Mouse (Mus musculus) lung, embryonic 14.5 days (tissue): ENCODE measurements at regions not wholly inside any gene's neighbourhood (a gene's known extent, or its start where the extent isn't known, plus 50 kb on each side); places are given as distances from the start of the nearest gene placed in this dataset.
A peak's percentile ranks its signal among the peaks of the same experiment; 100 is the strongest.
"Not testable (repeated sequence)": the region's sequence is repeated elsewhere in the genome, so short reads cannot be mapped to it uniquely, and the experiment has no call there.

Source experiments
- ATAC-seq: fragments of 200-750 bp; cut with Nextera tagmentation; 2 replicates; pipeline ENCODE4 v1.8.0; 2017; ENCODE audit warnings: mild to moderate bottlenecking, moderate TSS enrichment, moderate library complexity; ENCODE audit not compliant: insufficient read depth
- DNase-seq: peaks from one replicate; pipeline ENCODE4 v3.0.0-alpha.2; 2015
- H3K27ac ChIP-seq: fragments of 300-500 bp; sonication (generic); 2 replicates; pipeline ENCODE4 v1.5.1; 2014; ENCODE audit warnings: low read depth, mild to moderate bottlenecking, moderate library complexity
- H3K27me3 ChIP-seq: fragments of 300-500 bp; sonication (generic); 2 replicates; pipeline ENCODE4 v1.6.1; 2014; ENCODE audit warnings: low read length, control low read depth; ENCODE audit not compliant: insufficient read depth
- H3K36me3 ChIP-seq: fragments of 300-500 bp; sonication (generic); 2 replicates; pipeline ENCODE4 v1.6.1; 2014; ENCODE audit warnings: control low read depth; ENCODE audit not compliant: insufficient read depth
- H3K4me1 ChIP-seq: fragments of 300-500 bp; sonication (generic); 2 replicates; pipeline ENCODE4 v1.6.1; 2014; ENCODE audit warnings: antibody characterized with exemption, control low read depth; ENCODE audit not compliant: insufficient read depth
- H3K4me2 ChIP-seq: fragments of 300-500 bp; sonication (generic); 2 replicates; pipeline ENCODE4 v1.6.1; 2014; ENCODE audit warnings: mild to moderate bottlenecking
- H3K4me3 ChIP-seq: fragments of 300-500 bp; sonication (generic); 2 replicates; pipeline ENCODE4 v1.5.1; 2014; ENCODE audit warnings: low read depth, low read length
- H3K9ac ChIP-seq: fragments of 300-500 bp; sonication (generic); 2 replicates; pipeline ENCODE4 v1.6.1; 2014
- H3K9me3 ChIP-seq: fragments of 300-500 bp; sonication (generic); 2 replicates; pipeline ENCODE4 v1.6.1; 2016; ENCODE audit warnings: low read depth, low read length, control low read depth
- CTCF ChIP-seq: IDR thresholded peaks from 2 replicates; pipeline ENCODE4 v1.5.1; 2016; ENCODE audit warnings: antibody characterized with exemption, low read depth
- WGBS: fragments of 180-500 bp; shearing (Covaris S2); extraction: QIAGEN DNeasy Blood & Tissue Kit; methylation state at CpG from one replicate; pipeline ENCODE4 v1.1.7; 2014; 5-methylcytosine and 5-hydroxymethylcytosine counted together

GRCm38 (mm10) chr9:41430391-41431343 is 269.2 kb upstream of the Ubash3b start:
- H3K4me3 ChIP-seq: no peak overlapping the region
- no peaks in the 10 kb centered on the region for H3K36me3 ChIP-seq
- H3K9me3 ChIP-seq: no peaks in the 10 kb centered on the region
- no peaks in the 10 kb centered on the region for H3K27me3 ChIP-seq
- H3K9ac ChIP-seq: no peak overlapping the region
- no peak overlapping the region for H3K4me2 ChIP-seq
- DNase-seq: no peak
- TF ChIP-seq CTCF: no peak
- no peak overlapping the region for H3K27ac ChIP-seq
- no peak for ATAC-seq
- WGBS: 67% methylated on average over 16 of the region's 16 CpGs
- H3K4me1 ChIP-seq: no peaks in the 10 kb centered on the region

GRCm38 (mm10) chr9:41429711-41430390 is 268.4 kb upstream of the Ubash3b start:
- TF ChIP-seq CTCF: no peak
- no peaks in the 10 kb centered on the region for H3K4me1 ChIP-seq
- no peak overlapping the region for H3K27ac ChIP-seq
- no peak overlapping the region for H3K4me2 ChIP-seq
- H3K36me3 ChIP-seq: no peaks in the 10 kb centered on the region
- H3K4me3 ChIP-seq: no peak overlapping the region
- H3K27me3 ChIP-seq: no peaks in the 10 kb centered on the region
- WGBS: 70% methylated on average over 10 of the region's 10 CpGs
- H3K9ac ChIP-seq: no peak overlapping the region
- DNase-seq (no peak), ATAC-seq (no peak)
- H3K9me3 ChIP-seq: no peaks in the 10 kb centered on the region

DNA sequence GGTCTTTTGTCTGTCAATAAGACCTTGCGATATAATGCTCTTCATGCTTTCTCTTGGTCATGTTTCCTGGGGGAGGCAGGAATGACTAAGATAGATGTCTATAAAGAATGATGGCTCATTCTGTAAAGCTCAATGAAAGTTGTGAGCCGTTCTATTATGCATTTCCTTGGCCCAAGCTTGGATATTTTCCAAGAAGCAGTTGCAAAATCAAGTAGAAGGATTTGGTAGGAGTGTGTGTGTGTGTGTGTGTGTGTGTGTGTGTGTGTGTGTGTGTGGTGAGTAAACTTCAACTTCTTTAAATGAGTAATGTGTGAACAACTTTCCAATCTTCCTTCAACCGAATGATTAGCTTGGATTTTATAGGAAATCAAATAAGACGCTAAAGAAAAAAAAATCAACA is 267.7 kb upstream of the Ubash3b start:
- Histone ChIP-seq H3K36me3 (no peaks in the 10 kb centered on the region), H3K9ac (no peak overlapping the region)

DNA sequence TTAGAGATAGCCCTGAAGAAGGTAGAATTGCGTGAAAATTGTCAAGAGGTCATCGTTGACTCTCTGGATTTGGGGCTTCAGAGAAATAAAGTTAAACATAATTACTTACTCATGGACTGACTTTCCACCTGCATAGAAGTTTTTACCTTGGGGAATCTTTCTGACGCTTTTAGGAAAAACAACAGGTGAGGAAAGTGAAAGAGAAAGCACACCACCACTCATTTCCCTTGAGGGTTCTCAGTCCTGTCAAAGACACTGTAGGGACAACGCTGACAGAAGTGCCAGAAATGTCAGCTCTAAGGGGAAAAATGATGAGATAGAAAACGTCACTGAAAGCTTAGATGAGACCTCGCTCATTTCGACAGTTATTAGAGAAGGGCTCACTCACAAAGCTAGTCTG is 265.2 kb upstream of the Ubash3b start:
- H3K4me3 ChIP-seq: no peak overlapping the region
- no peaks in the 10 kb centered on the region for H3K27me3 ChIP-seq
- 80% methylated on average over 7 of the region's 7 CpGs for WGBS
- no peak for DNase-seq
- no peak overlapping the region for H3K9ac ChIP-seq
- H3K4me1 ChIP-seq: no peaks in the 10 kb centered on the region
- no peaks in the 10 kb centered on the region for H3K9me3 ChIP-seq
- H3K4me2 ChIP-seq: no peak overlapping the region
- no peaks in the 10 kb centered on the region for H3K36me3 ChIP-seq
- H3K27ac ChIP-seq: no peak overlapping the region
- no peak for ATAC-seq
- TF ChIP-seq CTCF: no peak

More for the DNA sequence above, 267.7 kb upstream of the Ubash3b start:
- no peak overlapping the region for H3K27ac ChIP-seq
- DNase-seq (peak; percentile 51), ATAC-seq (no peak)
- TF ChIP-seq CTCF: no peak
- H3K4me1 ChIP-seq: no peaks in the 10 kb centered on the region
- no peaks in the 10 kb centered on the region for H3K27me3 ChIP-seq
- H3K9me3 ChIP-seq: no peaks in the 10 kb centered on the region
- H3K4me2 ChIP-seq: no peak overlapping the region
- 75% methylated on average over 4 of the region's 4 CpGs for WGBS
- no peak overlapping the region for H3K4me3 ChIP-seq

GRCm38 (mm10) chr9:41425225-41425624 is 263.7 kb upstream of the Ubash3b start:
- WGBS: 82% methylated on average over 6 of the region's 6 CpGs
- DNase-seq (no peak), ATAC-seq (no peak)
- H3K36me3 ChIP-seq: no peaks in the 10 kb centered on the region
- no peaks in the 10 kb centered on the region for H3K27me3 ChIP-seq
- no peak overlapping the region for H3K4me2 ChIP-seq
- H3K27ac ChIP-seq: no peak overlapping the region
- no peaks in the 10 kb centered on the region for H3K4me1 ChIP-seq
- no peak overlapping the region for H3K9ac ChIP-seq
- no peak overlapping the region for H3K4me3 ChIP-seq
- no peaks in the 10 kb centered on the region for H3K9me3 ChIP-seq
- TF ChIP-seq CTCF: no peak

DNA sequence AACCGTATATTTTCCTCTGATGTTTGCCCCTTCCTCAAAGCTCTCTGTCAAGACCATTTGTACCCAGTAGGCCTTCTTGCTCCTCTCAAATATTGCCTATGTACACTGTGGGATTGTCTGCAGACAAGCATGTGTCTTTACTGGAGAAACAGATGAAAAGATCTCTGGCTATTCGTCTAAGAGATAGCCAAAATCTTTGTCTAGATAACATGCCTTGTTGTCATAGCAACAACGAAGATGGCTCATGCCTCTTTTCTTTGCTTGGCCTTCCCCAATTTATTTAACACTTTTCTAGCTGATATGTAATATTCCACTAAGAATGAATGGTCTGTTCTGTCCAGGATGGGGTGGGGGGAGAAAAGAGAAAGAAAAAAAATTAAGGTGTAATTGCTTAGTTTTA is 252.3 kb upstream of the Ubash3b start:
- H3K4me2 ChIP-seq: no peak overlapping the region
- H3K4me3 ChIP-seq: no peak overlapping the region
- H3K27ac ChIP-seq: no peak overlapping the region
- DNase-seq (no peak), ATAC-seq (no peak)
- H3K4me1 ChIP-seq: no peaks in the 10 kb centered on the region
- no peak for TF ChIP-seq CTCF
- no peaks in the 10 kb centered on the region for H3K36me3 ChIP-seq
- WGBS: 61% methylated on average over 3 of the region's 3 CpGs
- H3K27me3 ChIP-seq: no peaks in the 10 kb centered on the region
- H3K9me3 ChIP-seq: no peaks in the 10 kb centered on the region
- no peak overlapping the region for H3K9ac ChIP-seq

DNA sequence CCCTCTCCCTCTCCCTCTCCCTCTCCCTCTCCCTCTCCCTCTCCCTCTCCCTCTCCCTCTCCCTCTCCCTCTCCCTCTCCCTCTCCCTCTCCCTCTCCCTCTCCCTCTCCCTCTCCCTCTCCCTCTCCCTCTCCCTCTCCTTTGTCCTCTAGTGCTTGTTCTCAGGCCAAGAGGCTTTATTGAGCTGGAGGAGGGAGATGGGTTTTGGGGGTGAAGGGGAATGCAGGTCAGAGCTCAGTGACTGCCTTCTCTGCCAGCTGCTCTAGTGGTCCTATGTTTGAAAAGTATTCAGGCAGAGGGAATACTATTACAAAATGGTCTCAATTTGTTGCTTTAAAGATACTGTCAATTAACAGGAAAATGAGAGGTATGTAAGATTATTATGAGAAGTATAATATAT is 251.6 kb upstream of the Ubash3b start:
- H3K4me2 ChIP-seq, DNase-seq, H3K27ac ChIP-seq, H3K4me1 ChIP-seq, ATAC-seq, H3K4me3 ChIP-seq, H3K9me3 ChIP-seq, H3K9ac ChIP-seq, H3K36me3 ChIP-seq, H3K27me3 ChIP-seq: not testable (repeated sequence)
